In genomic region chr19:3708078-3709012, GRCm38 (mm10) we compare ENCODE assay signal across 8 mouse cellular contexts. TPM values are rescaled to one million over a fixed set of nuclear protein-coding genes. Genes with fewer than 3 reads are reported as not detected.
DNase-seq lines count a peak whose midpoint lies in the region; ATAC-seq and TF ChIP-seq lines count a peak whose summit lies in the region.

Gene 1810055G02Rik (plus strand): TSS chr19:3708293.

- H3K4me1 ChIP-seq in bone marrow macrophage, adult 2 months (ENCODE audit: control insufficient read depth, insufficient read depth, low read length), result peaks cover 9% of the 10 kb centered on the region
- peaks cover 6% of the 10 kb centered on the region; the same call in 1 of the 2 replicates for H3K4me1 ChIP-seq in embryonic fibroblast, embryonic 13.5 days (ENCODE audit: control insufficient read depth, insufficient read depth, low read length)
- H3K4me1 ChIP-seq in kidney, embryonic 14.5 days (ENCODE audit: control insufficient read depth, insufficient read depth, low read length), result peaks cover 9% of the 10 kb centered on the region; the same call in 1 of the 2 replicates
- H3K4me1 ChIP-seq in limb, embryonic 15.5 days, result peaks cover 14% of the 10 kb centered on the region

- under 1% methylated on average over 61 of the region's 61 CpGs for WGBS in kidney, embryonic 14.5 days
- under 1% methylated on average over 61 of the region's 61 CpGs for WGBS in limb, embryonic 15.5 days

- ATAC-seq in kidney, embryonic 14.5 days (ENCODE audit: low FRiP score, low TSS enrichment), result peak; percentile 97
- peak; percentile 95 for ATAC-seq in limb, embryonic 15.5 days (ENCODE audit: insufficient number of reproducible peaks, low FRiP score, low TSS enrichment, low read depth)

- no peak for TF ChIP-seq POLR2A in bone marrow macrophage, adult 2 months (IDR thresholded peaks at IDR 0.05; ENCODE audit: borderline replicate concordance, low read depth, low read length)
- TF ChIP-seq POLR2A in embryonic fibroblast, embryonic 13.5 days (IDR thresholded peaks at IDR 0.05; ENCODE audit: low read depth, low read length), result peak; percentile 94

- peak; percentile 98 for DNase-seq in A20 (ENCODE audit: low read depth, low spot score)
- peak; percentile 98 to 99 for DNase-seq in heart, adult 9 months (ENCODE audit: low spot score in 2 of 2)
- DNase-seq in monocyte, adult 2 months (ENCODE audit: low read depth in 1 of 2, low spot score in 2 of 2), result peak; percentile 89 to 97
- peak; percentile 93 to 94 for DNase-seq in spleen, postnatal 36 days (ENCODE audit: low spot score in 2 of 2)

- H3K36me3 ChIP-seq in kidney, embryonic 14.5 days (ENCODE audit: control insufficient read depth, insufficient read depth, low read length), result peaks cover 5% of the 10 kb centered on the region; the same call in 1 of the 2 replicates
- peaks cover 4% of the 10 kb centered on the region; the same call in 1 of the 2 replicates for H3K36me3 ChIP-seq in limb, embryonic 15.5 days

- H3K27ac ChIP-seq in bone marrow macrophage, adult 2 months (ENCODE audit: insufficient read depth, low read depth, low read length), result peak within 1 kb of the TSS; percentile 45
- peak within 1 kb of the TSS; percentile 66 for H3K27ac ChIP-seq in embryonic fibroblast, embryonic 13.5 days (ENCODE audit: insufficient read depth, low read length)
- H3K27ac ChIP-seq in kidney, embryonic 14.5 days (ENCODE audit: low read depth, low read length), result peak within 1 kb of the TSS; percentile 86
- peak within 1 kb of the TSS; percentile 92 for H3K27ac ChIP-seq in limb, embryonic 15.5 days

- no peaks in the 10 kb centered on the region for H3K9me3 ChIP-seq in kidney, embryonic 14.5 days (ENCODE audit: control insufficient read depth, low read length)
- H3K9me3 ChIP-seq in limb, embryonic 15.5 days, result no peaks in the 10 kb centered on the region

- TF ChIP-seq CTCF in bone marrow macrophage, adult 2 months (IDR thresholded peaks at IDR 0.05; ENCODE audit: low read depth, low read length), result no peak
- no peak for TF ChIP-seq CTCF in embryonic fibroblast, embryonic 13.5 days (IDR thresholded peaks at IDR 0.05; ENCODE audit: borderline replicate concordance, insufficient read depth, low read length)

- H3K4me2 ChIP-seq in kidney, embryonic 14.5 days (replicated peaks; ENCODE audit: low read depth, low read length), result peak within 1 kb of the TSS; percentile 68
- H3K4me2 ChIP-seq in limb, embryonic 15.5 days, result peak within 1 kb of the TSS; percentile 48

- H3K27me3 ChIP-seq in kidney, embryonic 14.5 days (ENCODE audit: control insufficient read depth, insufficient read depth, low read length), result no peaks in the 10 kb centered on the region
- no peaks in the 10 kb centered on the region for H3K27me3 ChIP-seq in limb, embryonic 15.5 days

- peak within 1 kb of the TSS; percentile 81 for H3K4me3 ChIP-seq in bone marrow macrophage, adult 2 months (ENCODE audit: insufficient read depth, low read length)
- peak within 1 kb of the TSS; percentile 74 for H3K4me3 ChIP-seq in embryonic fibroblast, embryonic 13.5 days (ENCODE audit: insufficient read depth, low read length)
- H3K4me3 ChIP-seq in kidney, embryonic 14.5 days (ENCODE audit: low read length), result peak within 1 kb of the TSS; percentile 86
- peak within 1 kb of the TSS; percentile 70 for H3K4me3 ChIP-seq in limb, embryonic 15.5 days

- peak within 1 kb of the TSS; percentile 81 for H3K9ac ChIP-seq in kidney, embryonic 14.5 days (ENCODE audit: low read depth, low read length)
- peak within 1 kb of the TSS; percentile 62 for H3K9ac ChIP-seq in limb, embryonic 15.5 days

RNA-seq across cellular contexts. Expression of gene 1810055G02Rik, which starts in this region (rescaled TPM):
- 5.6 and 7.2 TPM in 2 replicates for polyA plus RNA-seq in bone marrow macrophage, adult 2 months (2012; ENCODE audit: insufficient read depth, insufficient read length, missing spikeins)
- polyA plus RNA-seq in embryonic fibroblast, embryonic 13.5 days (2011; ENCODE audit: insufficient read length, low read depth, missing spikeins), result 53.5 and 57.9 TPM in 2 replicates
- 33.7 and 38.6 TPM in 2 replicates for polyA plus RNA-seq in kidney, embryonic 14.5 days (2014; fragmentation: Nextera tagmentation; extraction: Ambion mirVana)
- polyA plus RNA-seq in limb, embryonic 15.5 days (2015; fragmentation: Nextera tagmentation; extraction: Ambion mirVana), result 60.5 and 69.0 TPM in 2 replicates

Comparison
In these comparisons a context has a peak if more than half of its experiments do, and no peak if none do; other contexts are left out.
1. Peak in every context shown above with its lines: DNase-seq, ATAC-seq, H3K4me3 ChIP-seq and H3K27ac ChIP-seq.